ENCODE assay signal across 10 mouse cellular contexts in the genomic region with DNA sequence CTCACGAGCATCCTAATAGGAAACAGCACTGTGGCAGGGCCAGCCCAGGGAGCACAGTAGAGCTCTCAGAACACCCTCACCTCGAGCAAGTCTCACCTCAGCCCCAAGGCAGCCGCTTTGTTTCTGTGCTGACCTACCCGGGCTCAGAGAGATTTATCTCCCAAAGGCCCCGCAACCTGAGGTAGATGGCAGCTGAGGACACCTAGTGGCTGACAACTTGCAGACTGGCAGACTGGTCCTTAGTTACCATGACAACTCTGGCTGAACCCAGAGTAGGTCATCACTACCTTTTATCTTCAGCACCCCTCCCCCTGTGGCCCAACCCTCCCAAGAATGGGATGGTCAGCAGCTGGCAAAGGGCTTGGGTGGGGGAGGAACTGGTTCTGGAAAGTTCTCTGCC. TPM values are rescaled to one million over a fixed set of nuclear protein-coding genes. Genes with fewer than 3 reads are reported as not detected.
A peak's percentile ranks its signal among the peaks of the same experiment; 100 is the strongest.
DNase-seq lines count a peak whose midpoint lies in the region; ATAC-seq and TF ChIP-seq lines count a peak whose summit lies in the region.
"Had no signal": no experiment of that assay in that cellular context is flagged by ENCODE, and none has a peak within 500 bp of the region (broad histone marks: within the 10 kb centered on the region; RNA-seq: fewer than 3 reads in every experiment).

No protein-coding gene starts in this region.

- H3K27me3 ChIP-seq in hindbrain, postnatal 0 days (ENCODE audit: insufficient read depth, low read length), result no peaks in the 10 kb centered on the region
- H3K27me3 ChIP-seq in hindbrain, embryonic 12.5 days, result no peaks in the 10 kb centered on the region
- H3K27me3 ChIP-seq in testis, adult 2 months (ENCODE audit: control insufficient read depth, insufficient read depth, low read length), result no peaks in the 10 kb centered on the region
- H3K27me3 ChIP-seq: hindbrain, embryonic 15.5 days; stomach, embryonic 15.5 days had no signal

- H3K27ac ChIP-seq in hindbrain, postnatal 0 days, result no peak overlapping the region
- no peak overlapping the region for H3K27ac ChIP-seq in hindbrain, embryonic 12.5 days
- H3K27ac ChIP-seq in testis, adult 2 months (ENCODE audit: control insufficient read depth, insufficient read depth, low read depth, low read length), result no peak overlapping the region
- H3K27ac ChIP-seq: hindbrain, embryonic 15.5 days; stomach, embryonic 15.5 days had no signal

- H3K4me2 ChIP-seq in hindbrain, postnatal 0 days (ENCODE audit: low read depth, low read length), result no peak overlapping the region
- H3K4me2 ChIP-seq in hindbrain, embryonic 12.5 days (replicated peaks), result no peak overlapping the region
- H3K4me2 ChIP-seq: hindbrain, embryonic 15.5 days; stomach, embryonic 15.5 days had no signal

- H3K4me3 ChIP-seq in hindbrain, postnatal 0 days (ENCODE audit: low read length), result no peak overlapping the region
- no peak overlapping the region for H3K4me3 ChIP-seq in hindbrain, embryonic 12.5 days
- H3K4me3 ChIP-seq in testis, adult 2 months (ENCODE audit: control insufficient read depth, low read depth, low read length), result no peak overlapping the region
- H3K4me3 ChIP-seq: hindbrain, embryonic 15.5 days; megakaryocyte, embryonic 14.5 days; stomach, embryonic 15.5 days had no signal

- no peaks in the 10 kb centered on the region for H3K9me3 ChIP-seq in hindbrain, postnatal 0 days (ENCODE audit: low read length)
- no peaks in the 10 kb centered on the region for H3K9me3 ChIP-seq in hindbrain, embryonic 12.5 days (replicated peaks)
- H3K9me3 ChIP-seq: hindbrain, embryonic 15.5 days; megakaryocyte, embryonic 14.5 days; stomach, embryonic 15.5 days had no signal

- no peak for TF ChIP-seq POLR2A in testis, adult 2 months (IDR thresholded peaks at IDR 0.05; ENCODE audit: control insufficient read depth, low read depth, low read length)

- H3K36me3 ChIP-seq in hindbrain, postnatal 0 days (ENCODE audit: insufficient read depth, low read length), result no peaks in the 10 kb centered on the region
- H3K36me3 ChIP-seq in hindbrain, embryonic 12.5 days, result no peaks in the 10 kb centered on the region
- no peaks in the 10 kb centered on the region for H3K36me3 ChIP-seq in testis, adult 2 months (ENCODE audit: control insufficient read depth, insufficient read depth, low read length)
- H3K36me3 ChIP-seq: hindbrain, embryonic 15.5 days; stomach, embryonic 15.5 days had no signal

- DNase-seq in hindbrain, postnatal 0 days (ENCODE audit: low spot score), result peak; percentile 60
- DNase-seq in testis, postnatal 14 days (ENCODE audit: low spot score), result no peak
- peak; percentile 65 for DNase-seq in embryo, embryonic 11 days
- peak; percentile 30 for DNase-seq in yolk sac, embryonic 10.5 days (ENCODE audit: low spot score)

- ATAC-seq in hindbrain, postnatal 0 days, result peak; percentile 49; the same call in 1 of the 2 replicates
- no peak for ATAC-seq in hindbrain, embryonic 12.5 days (ENCODE audit: low FRiP score)
- no peak for ATAC-seq in megakaryocyte-erythroid progenitor cell, adult 5-6 weeks (replicated peaks; ENCODE audit: low FRiP score, low TSS enrichment, poor library complexity, severe bottlenecking)

- no peaks in the 10 kb centered on the region for H3K4me1 ChIP-seq in hindbrain, postnatal 0 days (ENCODE audit: insufficient read depth, low read length)
- peaks cover 8% of the 10 kb centered on the region for H3K4me1 ChIP-seq in hindbrain, embryonic 12.5 days
- H3K4me1 ChIP-seq in testis, adult 2 months (ENCODE audit: control insufficient read depth, insufficient read depth, low read length), result no peaks in the 10 kb centered on the region; the same call in 1 of the 2 replicates
- H3K4me1 ChIP-seq: hindbrain, embryonic 15.5 days; megakaryocyte, embryonic 14.5 days had no signal

- no peak overlapping the region for H3K9ac ChIP-seq in hindbrain, postnatal 0 days (replicated peaks; ENCODE audit: low read length)
- no peak overlapping the region for H3K9ac ChIP-seq in hindbrain, embryonic 12.5 days
- H3K9ac ChIP-seq: hindbrain, embryonic 15.5 days; stomach, embryonic 15.5 days had no signal

- 25% methylated on average over 5 of the region's 5 CpGs for WGBS in hindbrain, postnatal 0 days
- 26% methylated on average over 5 of the region's 5 CpGs for WGBS in hindbrain, embryonic 12.5 days

- TF ChIP-seq CTCF in hindbrain, postnatal 0 days (IDR thresholded peaks at IDR 0.05; ENCODE audit: low read depth), result peak; percentile 66
- TF ChIP-seq CTCF in testis, adult 2 months (IDR thresholded peaks at IDR 0.05; ENCODE audit: control insufficient read depth, insufficient read depth, insufficient replicate concordance, low read depth, low read length), result peak; percentile 15; the same call in 1 of the 2 replicates

RNA-seq across cellular contexts. Expression of a gene that starts 16.2 kb away (rescaled TPM):
- 30.7 and 36.5 TPM in 2 replicates for total RNA-seq in hindbrain, postnatal 0 days (2014; rRNA removed)
- 19.6 and 20.1 TPM in 2 replicates for polyA plus RNA-seq in hindbrain, postnatal 0 days (2015; fragmentation: Nextera tagmentation; extraction: Ambion mirVana)
- 7.3 and 9.7 TPM in 2 replicates for polyA plus RNA-seq in hindbrain, embryonic 12.5 days (2016; fragmentation: Nextera tagmentation; extraction: Ambion mirVana)
- 14.8 and 15.0 TPM in 2 replicates for polyA plus RNA-seq in testis, adult 2 months (2012; rRNA removed)
- not detected in 2 replicates for total RNA-seq in megakaryocyte-erythroid progenitor cell, adult 5-6 weeks (2014; fragmentation: Nextera tagmentation)
- not detected in 2 replicates for total RNA-seq in megakaryocyte-erythroid progenitor cell, adult 5-6 weeks (2017)

RNA-seq across cellular contexts. Expression of a gene that starts 44.0 kb away (rescaled TPM):
- total RNA-seq in hindbrain, postnatal 0 days (2014; rRNA removed), result 2.8 and 4.1 TPM in 2 replicates
- 1.8 and 2.0 TPM in 2 replicates for polyA plus RNA-seq in hindbrain, postnatal 0 days (2015; fragmentation: Nextera tagmentation; extraction: Ambion mirVana)
- 4.0 and 4.7 TPM in 2 replicates for polyA plus RNA-seq in hindbrain, embryonic 12.5 days (2016; fragmentation: Nextera tagmentation; extraction: Ambion mirVana)
- 0.59 and 0.72 TPM in 2 replicates for polyA plus RNA-seq in testis, adult 2 months (2012; rRNA removed)
- 2.5 TPM in 1 of 2 replicates, not detected in the other for total RNA-seq in megakaryocyte-erythroid progenitor cell, adult 5-6 weeks (2014; fragmentation: Nextera tagmentation)
- total RNA-seq in megakaryocyte-erythroid progenitor cell, adult 5-6 weeks (2017), result 0.23 TPM in 1 of 2 replicates, not detected in the other
